Mouse (Mus musculus) frontal cortex, postnatal 14 days (tissue): ENCODE results near the gene Selenos.

Experiments
- DNase-seq, 2 experiments: peaks; one replicate each; pipeline ENCODE4 v3.0.0; 2022; ENCODE audit warnings: low spot score in 2 of 2

Gene Selenos

DNA sequence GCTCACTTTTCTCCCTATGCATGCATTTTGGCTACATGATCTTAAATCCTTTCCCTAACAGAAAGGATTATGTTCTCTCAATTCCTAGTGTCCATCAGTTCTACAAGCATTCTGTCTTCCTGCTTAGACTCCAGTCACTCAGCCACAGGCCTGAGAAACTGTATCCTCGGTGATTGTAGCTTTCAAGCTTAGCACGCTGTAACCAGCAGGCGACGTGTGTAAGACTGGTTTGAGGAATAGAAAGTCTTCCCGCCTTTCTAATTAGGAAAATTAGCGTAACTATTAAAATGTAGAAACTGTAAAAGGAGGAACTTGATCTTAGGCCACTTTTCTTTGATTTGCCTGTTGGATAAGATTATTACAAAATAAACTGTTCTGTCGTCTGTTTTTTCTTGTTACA, 39.3 kb downstream of the Selenos start:
- DNase-seq, result no peak

DNA sequence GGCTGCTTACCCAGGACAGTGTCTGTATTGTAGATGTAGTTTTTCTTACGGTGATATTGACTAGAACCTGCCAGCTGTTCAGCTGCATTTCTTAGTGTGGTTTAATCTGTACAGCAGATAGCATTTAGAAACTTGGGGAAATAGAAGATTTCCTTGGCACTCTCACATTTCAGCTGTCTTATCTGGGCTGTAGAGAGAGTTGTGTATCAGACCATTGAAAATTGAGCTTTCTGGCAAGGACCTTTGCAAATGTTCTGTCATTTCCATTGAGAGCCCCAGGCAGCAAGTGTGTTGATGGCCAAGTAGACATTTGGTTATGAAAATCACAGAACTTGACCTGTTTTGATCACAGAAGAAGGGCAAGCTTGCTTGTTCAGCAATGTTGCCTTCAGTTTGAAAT, 40.7 kb downstream of the Selenos start:
- no peak for DNase-seq

DNA sequence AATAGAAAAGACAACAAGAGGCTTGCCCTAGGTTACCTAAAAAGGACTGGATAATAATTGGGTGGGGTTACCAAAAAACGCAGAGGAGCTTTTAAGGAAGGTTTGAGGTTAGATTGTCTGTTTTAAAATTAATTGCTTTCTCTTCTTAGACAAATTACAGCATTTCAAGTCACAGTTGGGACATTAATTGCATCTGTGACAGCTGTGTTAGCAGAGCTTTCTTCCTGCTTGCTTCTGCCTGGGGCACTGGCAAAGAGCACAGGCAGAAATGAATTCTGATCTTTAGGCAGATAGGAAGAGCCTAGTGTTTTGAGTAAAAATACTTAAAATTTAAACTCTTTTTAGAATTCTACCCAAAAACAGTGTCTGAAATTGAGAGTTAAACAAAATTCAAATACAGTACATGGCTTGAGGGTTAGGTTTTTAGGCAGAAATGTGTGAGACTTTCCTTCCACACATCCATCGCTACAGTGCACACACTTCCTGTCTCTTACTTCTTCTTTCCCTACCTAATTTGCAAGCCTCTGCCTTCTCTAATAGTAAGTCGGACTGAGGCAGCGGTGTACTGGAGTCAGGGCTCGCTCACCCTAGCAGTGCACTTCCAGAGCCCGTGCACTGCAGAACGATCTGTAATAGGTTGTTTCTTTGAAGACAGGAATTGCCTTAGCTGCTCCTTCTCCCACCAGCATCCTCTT, 41.4 kb downstream of the Selenos start:
- DNase-seq, result no peak

DNA sequence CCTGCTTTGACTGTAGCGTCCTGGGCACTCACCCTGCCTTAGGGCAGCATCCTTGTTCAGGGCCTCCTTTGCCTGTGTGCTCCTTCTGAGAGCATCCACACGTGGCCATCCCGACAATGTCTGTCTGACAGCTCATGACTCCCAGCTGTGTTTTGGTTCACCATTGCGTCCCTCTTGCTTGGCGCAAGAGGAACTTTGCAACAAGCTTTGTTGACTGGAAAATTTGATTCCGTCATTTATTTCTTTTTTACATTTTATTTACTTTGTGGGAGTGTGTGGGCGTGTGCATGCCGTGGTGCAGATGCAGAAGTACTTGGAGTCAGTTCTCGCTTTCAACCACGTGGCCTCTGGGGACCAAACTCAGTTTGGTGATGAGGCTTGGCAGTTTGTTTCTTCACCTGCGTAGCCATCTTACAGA, 45.1 kb downstream of the Selenos start:
- DNase-seq, result no peak

DNA sequence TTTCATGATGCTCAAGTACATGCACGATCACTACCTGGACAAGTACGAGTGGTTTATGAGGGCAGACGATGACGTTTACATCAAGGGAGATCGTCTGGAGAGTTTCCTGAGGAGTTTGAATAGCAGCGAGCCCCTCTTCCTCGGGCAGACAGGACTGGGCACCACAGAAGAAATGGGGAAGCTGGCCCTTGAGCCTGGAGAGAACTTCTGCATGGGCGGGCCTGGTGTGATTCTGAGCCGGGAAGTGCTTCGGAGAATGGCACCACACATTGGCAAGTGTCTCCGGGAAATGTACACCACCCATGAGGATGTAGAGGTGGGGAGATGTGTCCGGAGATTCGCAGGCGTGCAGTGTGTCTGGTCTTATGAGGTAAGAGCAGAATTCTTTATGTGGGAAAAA, 45.9 kb downstream of the Selenos start:
- DNase-seq, result no peak

DNA sequence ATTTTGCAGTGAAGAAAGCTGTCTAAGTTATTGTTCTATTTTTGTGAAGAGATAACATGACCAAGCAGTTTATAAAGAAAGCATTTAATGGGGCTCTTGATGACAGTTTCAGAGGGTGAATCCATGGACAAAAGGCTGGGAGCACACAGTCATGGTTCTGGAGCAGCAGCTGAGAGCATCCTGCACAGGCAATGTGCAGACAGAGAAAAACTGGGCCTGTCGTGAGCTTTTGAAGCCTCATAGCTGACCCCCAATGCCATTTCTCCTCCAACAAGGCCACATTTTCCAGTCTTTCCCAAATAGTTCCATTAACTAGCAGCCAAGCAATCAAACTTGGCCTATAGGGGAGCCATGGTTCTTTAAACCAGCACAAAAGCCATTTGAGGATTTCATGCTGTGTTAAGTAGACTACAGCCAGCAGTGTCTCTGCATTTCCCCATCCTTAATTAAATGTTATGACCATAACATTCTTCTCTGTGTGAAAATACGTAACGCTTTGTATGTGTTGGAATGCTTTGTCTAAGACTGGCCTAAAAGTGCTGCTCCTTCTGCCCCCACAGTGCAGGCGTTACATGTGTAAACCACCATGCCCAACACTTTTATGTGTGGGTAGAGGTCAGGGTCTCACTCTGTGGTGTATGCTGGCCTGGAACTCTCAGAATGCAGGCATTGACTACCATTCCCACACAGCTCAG, 48.6 kb downstream of the Selenos start:
- DNase-seq, result no peak

DNA sequence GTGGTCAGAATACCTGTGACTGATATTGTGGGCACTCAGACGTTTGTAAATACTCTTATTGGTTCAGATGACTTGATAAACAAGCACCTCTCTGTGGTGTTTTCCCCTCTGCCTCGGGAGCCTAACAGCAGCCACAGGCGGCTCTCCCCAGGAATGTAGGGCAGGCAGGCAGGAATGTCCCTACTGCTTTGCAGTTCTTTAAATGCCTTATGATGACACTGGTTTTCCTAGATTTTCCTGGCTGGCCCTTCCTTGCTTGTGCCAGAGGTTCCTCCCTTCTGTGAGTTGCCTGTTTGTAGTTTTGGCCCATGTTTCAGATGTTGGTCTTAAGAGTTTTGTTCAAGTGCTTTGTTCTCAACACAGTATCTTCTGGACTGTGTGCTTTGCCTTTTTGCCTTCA, 49.4 kb downstream of the Selenos start:
- DNase-seq, result no peak

DNA sequence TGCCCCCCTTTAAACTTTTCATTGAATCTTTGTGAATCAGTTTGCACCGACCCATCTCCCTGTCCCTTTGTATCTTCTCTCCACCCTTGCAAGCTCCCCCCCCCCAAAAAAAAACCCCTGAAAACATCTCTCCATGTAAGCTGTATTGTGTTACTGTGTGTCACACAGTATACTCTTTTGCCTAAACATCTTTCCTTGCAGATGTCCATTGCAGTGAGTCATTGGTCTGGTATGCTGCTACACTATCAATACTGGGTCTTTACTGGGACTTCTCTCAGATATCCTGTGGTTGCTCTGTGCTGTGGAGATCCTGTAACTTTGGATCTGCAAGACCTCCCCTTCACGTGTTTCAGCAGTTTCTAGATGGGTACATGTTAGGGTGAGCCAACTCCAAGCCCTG, 50.8 kb downstream of the Selenos start:
- no peak for DNase-seq

DNA sequence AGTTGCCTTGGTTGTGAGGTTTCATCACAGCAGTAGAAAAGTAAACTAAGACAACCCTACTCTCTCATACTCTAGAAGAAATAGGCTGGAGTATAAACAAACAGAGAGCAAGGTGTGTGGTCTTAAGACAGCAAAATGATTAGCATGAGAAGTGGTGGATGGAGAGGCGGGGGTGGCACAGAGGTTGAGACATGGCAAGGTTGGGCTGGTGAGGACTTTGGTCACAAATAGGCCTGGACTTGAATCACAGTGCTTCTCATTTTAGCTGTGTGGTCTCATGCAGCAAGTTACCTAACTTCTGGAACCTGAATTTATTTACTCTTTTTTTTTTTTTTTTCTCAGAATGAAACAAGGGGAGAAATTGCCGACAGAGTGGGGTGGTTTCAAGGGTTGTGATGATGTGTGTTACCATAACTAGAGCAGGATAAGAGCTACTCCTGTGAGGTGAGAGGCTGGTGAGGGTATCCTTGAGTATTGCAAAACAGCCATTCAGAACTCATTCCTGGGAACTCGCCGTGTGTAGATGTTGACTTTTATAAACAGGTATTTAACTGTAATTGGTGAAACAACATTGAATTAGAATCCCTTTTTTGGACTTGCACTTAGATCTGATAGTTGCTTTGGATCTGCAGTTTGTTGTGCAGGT, 52.5 kb downstream of the Selenos start:
- DNase-seq, result no peak

DNA sequence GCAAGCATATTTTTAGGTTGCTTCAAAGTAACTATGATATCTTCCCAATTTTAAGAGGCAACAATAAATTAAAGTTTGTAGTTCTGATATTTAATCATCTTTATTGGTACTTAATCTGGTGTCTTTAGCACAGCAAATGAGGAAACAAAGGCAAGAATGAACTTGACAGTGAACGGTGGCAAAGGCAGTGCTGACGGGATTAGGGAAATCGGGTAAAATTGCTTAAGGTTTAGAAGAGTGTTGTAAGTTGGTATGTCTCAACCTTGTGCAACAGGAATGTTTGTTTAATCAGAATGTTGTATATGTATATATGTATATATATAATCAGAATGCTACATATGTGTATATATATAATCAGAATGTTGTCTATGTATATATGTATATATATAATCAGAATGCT, 54.7 kb downstream of the Selenos start:
- no peak for DNase-seq

DNA sequence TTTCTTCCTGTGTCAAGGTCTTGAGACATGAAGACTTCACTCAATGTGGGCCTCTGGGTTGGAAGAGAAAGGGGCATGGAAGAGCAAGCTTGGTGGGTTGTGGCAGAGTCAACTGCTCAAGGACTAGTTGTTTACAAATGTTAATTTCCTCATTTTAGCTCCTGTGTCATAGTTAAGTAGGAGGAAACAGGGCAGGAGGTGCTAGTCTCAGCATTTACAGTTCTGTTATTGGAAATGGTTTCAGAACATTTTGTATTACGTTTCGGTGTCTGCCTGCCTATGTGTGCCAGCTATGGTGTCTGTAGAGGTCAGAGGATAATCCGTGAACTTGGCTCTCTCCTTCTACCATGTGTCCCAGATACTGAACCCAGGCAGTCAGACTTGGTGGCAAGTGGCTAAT, 56.2 kb downstream of the Selenos start:
- no peak for DNase-seq

DNA sequence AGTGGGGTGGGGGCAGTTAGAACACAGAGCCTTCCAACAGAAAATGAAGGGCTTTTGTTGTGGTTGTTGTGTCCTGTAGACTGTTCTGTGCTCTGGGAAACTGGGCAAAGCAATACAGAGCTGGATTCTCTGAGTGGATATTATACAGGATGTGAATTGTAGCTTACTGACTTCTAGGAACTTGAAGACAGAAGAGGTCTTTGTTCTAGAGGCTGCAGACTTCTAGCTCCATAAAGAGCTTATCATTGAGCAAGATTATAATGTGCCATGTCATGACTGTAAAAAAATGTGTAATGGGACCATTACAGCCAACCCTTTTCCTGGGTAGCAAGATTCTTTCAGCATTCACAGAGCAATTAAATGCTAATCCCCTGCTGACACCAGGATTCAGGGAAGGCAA, 56.7 kb downstream of the Selenos start:
- no peak for DNase-seq

DNA sequence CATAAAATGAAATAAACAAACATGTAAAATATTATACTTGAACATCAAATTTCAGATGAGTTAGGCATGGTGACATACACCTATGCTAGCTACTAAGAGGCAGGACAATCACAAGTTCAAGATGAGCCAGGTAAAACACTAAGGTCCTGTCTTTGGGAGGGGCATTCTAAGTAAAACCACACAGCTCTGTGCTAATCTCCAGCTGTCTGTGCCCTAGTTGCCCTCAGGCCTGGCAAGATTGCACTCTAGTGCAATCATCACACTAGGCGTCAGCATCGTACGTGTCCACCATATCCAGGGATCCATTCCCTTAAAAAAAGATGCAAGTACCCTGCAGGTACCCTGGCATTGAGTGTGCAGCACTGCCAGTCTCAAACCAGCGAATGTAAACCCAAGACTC, 57.9 kb downstream of the Selenos start:
- DNase-seq, result no peak

DNA sequence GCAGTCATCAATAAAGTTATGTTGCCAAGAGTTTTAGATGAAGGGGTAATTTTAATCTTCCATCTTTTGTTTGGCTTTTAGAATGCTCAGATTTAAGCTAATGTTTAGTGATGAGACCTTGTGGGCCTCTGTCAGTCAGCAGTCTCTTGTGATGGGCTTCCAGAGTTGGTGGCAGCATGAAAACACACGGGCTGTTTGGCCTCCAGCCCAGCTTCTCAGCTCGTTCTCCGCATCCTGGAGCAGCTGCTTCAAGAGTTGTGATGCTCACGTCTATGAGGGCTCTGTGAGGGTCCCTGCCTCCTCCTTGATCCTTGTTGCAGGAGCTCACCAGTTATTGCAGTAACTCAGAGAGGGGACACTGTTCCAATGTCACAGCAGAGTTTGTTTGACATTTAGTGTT, 58.9 kb downstream of the Selenos start:
- no peak for DNase-seq

DNA sequence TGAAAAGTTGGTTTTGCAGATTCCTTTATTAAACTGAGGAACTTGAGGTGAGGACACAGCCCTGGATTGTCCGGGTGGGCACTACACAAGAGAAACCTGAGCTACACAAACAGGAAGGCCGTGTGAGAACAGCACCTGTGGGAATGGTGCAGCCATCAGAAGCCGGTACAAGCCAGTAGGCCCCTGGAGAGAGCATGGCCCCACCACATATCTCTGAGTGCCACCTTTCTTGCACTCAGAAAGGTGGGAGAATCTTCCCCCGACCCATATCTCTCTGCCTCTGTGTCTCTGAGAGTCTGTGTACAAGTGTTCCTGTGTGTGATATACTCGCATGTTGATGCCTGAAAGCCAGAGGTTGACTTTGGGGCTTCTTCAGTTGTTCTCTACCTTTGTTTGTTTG, 59.4 kb downstream of the Selenos start:
- DNase-seq, result no peak
